Mouse (Mus musculus) induced T-regulatory cell, adult 2 months (primary cell): ENCODE data around the gene Olfr1120.
"Not testable (repeated sequence)": the region's sequence is repeated elsewhere in the genome, so short reads cannot be mapped to it uniquely, and the experiment has no call there.

Experiments used
- DNase-seq: peaks from one replicate; pipeline ENCODE4 v3.0.0-alpha.2; 2012; ENCODE audit warnings: low read depth

Gene Olfr1120

GRCm38 (mm10) chr2:87354515-87354914 is at the start of gene Olfr1120:
Gene Olfr1120, plus strand, starts transcription at chr2:87354815.
- no peak for DNase-seq

GRCm38 (mm10) chr2:87307281-87307680 is 47.3 kb upstream of the Olfr1120 start, which contains the start of gene Olfr1118:
Gene Olfr1118, plus strand, starts transcription at chr2:87307581.
- DNase-seq: no peak

- DNase-seq: not testable (repeated sequence)
These were observed 5.5 kb downstream of the Olfr1120 start for GRCm38 (mm10) chr2:87360121-87360520.

GRCm38 (mm10) chr2:87369595-87369994 is 15.0 kb downstream of the Olfr1120 start, which contains the start of gene Olfr1121:
Gene Olfr1121, plus strand, starts transcription at chr2:87369895.
- DNase-seq: no peak

GRCm38 (mm10) chr2:87371726-87372125 is 17.1 kb downstream of the Olfr1120 start:
- no peak for DNase-seq

GRCm38 (mm10) chr2:87383935-87384334 is 29.3 kb downstream of the Olfr1120 start:
- no peak for DNase-seq

GRCm38 (mm10) chr2:87385549-87385948 is 30.9 kb downstream of the Olfr1120 start, which contains the start of gene Olfr1122:
Gene Olfr1122, plus strand, starts transcription at chr2:87385849.
- no peak for DNase-seq

- not testable (repeated sequence) for DNase-seq
These were observed 39.0 kb downstream of the Olfr1120 start for GRCm38 (mm10) chr2:87393605-87394004.

- not testable (repeated sequence) for DNase-seq
These were observed 40.1 kb downstream of the Olfr1120 start for GRCm38 (mm10) chr2:87394686-87395085.
